In the genomic region with DNA sequence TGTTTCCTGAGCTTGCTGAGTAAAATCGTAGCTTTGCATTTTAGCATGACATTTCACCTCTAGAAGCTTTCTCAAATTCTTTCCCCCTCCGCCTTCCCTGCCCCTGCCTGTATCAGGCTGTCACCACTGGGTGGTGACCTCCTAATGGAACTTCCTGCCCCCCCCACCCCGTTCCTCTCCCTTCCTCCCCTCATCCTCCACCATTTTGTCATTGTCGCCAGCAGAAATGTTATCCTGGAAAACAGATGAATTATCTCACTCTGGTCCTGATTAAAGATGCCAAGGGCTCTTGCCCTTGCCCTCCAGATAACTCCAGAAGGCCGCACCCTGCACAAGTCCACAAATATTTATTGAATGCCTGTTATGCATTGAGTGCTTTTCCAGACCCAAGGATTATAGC, we compare ENCODE assay signal across 8 mouse cellular contexts. TPM values are rescaled to one million over a fixed set of nuclear protein-coding genes. Genes with fewer than 3 reads are reported as not detected.
A peak's percentile ranks its signal among the peaks of the same experiment; 100 is the strongest.
DNase-seq lines count a peak whose midpoint lies in the region; ATAC-seq and TF ChIP-seq lines count a peak whose summit lies in the region.

No protein-coding gene starts in this region.

- peak; percentile 38; the same call in 1 of the 2 replicates for TF ChIP-seq CTCF in kidney, postnatal 0 days (IDR thresholded peaks at IDR 0.05; ENCODE audit: low read depth)

- no peaks in the 10 kb centered on the region for H3K36me3 ChIP-seq in kidney, postnatal 0 days (ENCODE audit: insufficient read depth, low read length)
- H3K36me3 ChIP-seq in intestine, embryonic 14.5 days (ENCODE audit: control insufficient read depth, insufficient read depth, low read length) = peaks cover 9% of the 10 kb centered on the region; the same call in 1 of the 2 replicates
- H3K36me3 ChIP-seq in lung, embryonic 16.5 days (ENCODE audit: control insufficient read depth, insufficient read depth, low read length) = no peaks in the 10 kb centered on the region
- no peaks in the 10 kb centered on the region for H3K36me3 ChIP-seq in stomach, embryonic 16.5 days (ENCODE audit: control insufficient read depth, insufficient read depth, low read length)

- no peak overlapping the region for H3K4me3 ChIP-seq in kidney, postnatal 0 days (replicated peaks; ENCODE audit: low read depth, low read length)
- H3K4me3 ChIP-seq in intestine, embryonic 14.5 days (ENCODE audit: low read depth, low read length) = no peak overlapping the region
- no peak overlapping the region for H3K4me3 ChIP-seq in lung, embryonic 16.5 days (ENCODE audit: low read length)
- H3K4me3 ChIP-seq in stomach, embryonic 16.5 days (replicated peaks; ENCODE audit: low read length) = no peak overlapping the region

- no peaks in the 10 kb centered on the region for H3K27me3 ChIP-seq in kidney, postnatal 0 days (ENCODE audit: insufficient read depth, low read length)
- H3K27me3 ChIP-seq in intestine, embryonic 14.5 days (replicated peaks; ENCODE audit: control insufficient read depth, insufficient read depth, low read length) = no peaks in the 10 kb centered on the region
- H3K27me3 ChIP-seq in lung, embryonic 16.5 days (ENCODE audit: control insufficient read depth, insufficient read depth, low read depth, low read length) = no peaks in the 10 kb centered on the region
- no peaks in the 10 kb centered on the region for H3K27me3 ChIP-seq in stomach, embryonic 16.5 days (ENCODE audit: control insufficient read depth, insufficient read depth, low read length)

- no peaks in the 10 kb centered on the region for H3K9me3 ChIP-seq in kidney, postnatal 0 days (replicated peaks; ENCODE audit: low read length)
- no peaks in the 10 kb centered on the region for H3K9me3 ChIP-seq in intestine, embryonic 14.5 days (ENCODE audit: control insufficient read depth, low read length)
- no peaks in the 10 kb centered on the region for H3K9me3 ChIP-seq in lung, embryonic 16.5 days (ENCODE audit: control insufficient read depth, low read length)
- H3K9me3 ChIP-seq in stomach, embryonic 16.5 days (replicated peaks; ENCODE audit: control insufficient read depth, low read length) = no peaks in the 10 kb centered on the region

- no peak for ATAC-seq in kidney, postnatal 0 days (replicated peaks; ENCODE audit: low FRiP score, low read depth)
- 0 out of 2 replicates have a peak, but pooled peaks have one; percentile 40 for ATAC-seq in intestine, embryonic 14.5 days (replicated peaks; ENCODE audit: low FRiP score, low TSS enrichment, low read depth)
- peak; percentile 56 for ATAC-seq in lung, embryonic 16.5 days (ENCODE audit: low read depth)
- ATAC-seq in stomach, embryonic 16.5 days (ENCODE audit: insufficient read depth, low FRiP score) = no peak
- no peak for ATAC-seq in erythroblast, adult 5-6 weeks (replicated peaks; ENCODE audit: low FRiP score, poor library complexity, severe bottlenecking)

- H3K4me2 ChIP-seq in kidney, postnatal 0 days (ENCODE audit: low read length) = no peak overlapping the region
- H3K4me2 ChIP-seq in intestine, embryonic 14.5 days (ENCODE audit: low read length) = 0 out of 2 replicates have a peak overlapping the region, but pooled peaks have one; percentile 2
- no peak overlapping the region; the same call in 1 of the 2 replicates for H3K4me2 ChIP-seq in lung, embryonic 16.5 days (ENCODE audit: low read depth, low read length)
- peak overlapping the region; percentile 13; the same call in 1 of the 2 replicates for H3K4me2 ChIP-seq in stomach, embryonic 16.5 days (ENCODE audit: low read depth, low read length)

- H3K27ac ChIP-seq in kidney, postnatal 0 days = peak overlapping the region; percentile 81
- H3K27ac ChIP-seq in intestine, embryonic 14.5 days (ENCODE audit: low read depth) = peak overlapping the region; percentile 54
- peak overlapping the region; percentile 84 for H3K27ac ChIP-seq in lung, embryonic 16.5 days (ENCODE audit: low read length)
- H3K27ac ChIP-seq in stomach, embryonic 16.5 days (ENCODE audit: low read length) = peak overlapping the region; percentile 85

- DNase-seq in kidney, postnatal 0 days (ENCODE audit: low spot score) = peak; percentile 67
- no peak for DNase-seq in kidney, postnatal 14 days
- no peak for DNase-seq in intestine, embryonic 14.5 days (ENCODE audit: low spot score)
- no peak for DNase-seq in cerebellum, adult 8-10 months
- DNase-seq in right cerebral cortex, postnatal 36 days (ENCODE audit: low spot score in 2 of 2) = no peak

- H3K9ac ChIP-seq in kidney, postnatal 0 days (ENCODE audit: low read depth, low read length) = no peak overlapping the region
- no peak overlapping the region for H3K9ac ChIP-seq in intestine, embryonic 14.5 days (ENCODE audit: low read length)
- H3K9ac ChIP-seq in lung, embryonic 16.5 days (ENCODE audit: low read length) = no peak overlapping the region
- H3K9ac ChIP-seq in stomach, embryonic 16.5 days (ENCODE audit: low read length) = 0 out of 2 replicates have a peak overlapping the region, but pooled peaks have one; percentile 12

- WGBS in kidney, postnatal 0 days = 11% methylated on average over 5 of the region's 5 CpGs
- WGBS in intestine, embryonic 14.5 days = 35% methylated on average over 5 of the region's 5 CpGs
- 25% methylated on average over 5 of the region's 5 CpGs for WGBS in lung, embryonic 16.5 days
- WGBS in stomach, embryonic 16.5 days = 20% methylated on average over 5 of the region's 5 CpGs

- H3K4me1 ChIP-seq in kidney, postnatal 0 days (replicated peaks; ENCODE audit: insufficient read depth, low read length) = peaks cover 54% of the 10 kb centered on the region
- H3K4me1 ChIP-seq in intestine, embryonic 14.5 days (replicated peaks; ENCODE audit: control insufficient read depth, insufficient read depth, low read length) = peaks cover 45% of the 10 kb centered on the region
- H3K4me1 ChIP-seq in lung, embryonic 16.5 days (replicated peaks; ENCODE audit: control insufficient read depth, insufficient read depth, low read length) = peaks cover 45% of the 10 kb centered on the region
- H3K4me1 ChIP-seq in stomach, embryonic 16.5 days (ENCODE audit: control insufficient read depth, insufficient read depth, low read length) = peaks cover 63% of the 10 kb centered on the region

RNA-seq across cellular contexts. Expression of a gene that starts 57.0 kb away (rescaled TPM):
- polyA plus RNA-seq in kidney, postnatal 0 days (2015; fragmentation: Nextera tagmentation; extraction: Ambion mirVana) = 15.0 TPM in 2 replicates
- 27.8 and 28.5 TPM in 2 replicates for polyA plus RNA-seq in intestine, embryonic 14.5 days (2014; fragmentation: Nextera tagmentation; extraction: Ambion mirVana)
- polyA plus RNA-seq in lung, embryonic 16.5 days (2015; fragmentation: Nextera tagmentation; extraction: Ambion mirVana) = 34.2 and 37.9 TPM in 2 replicates
- 32.1 and 33.1 TPM in 2 replicates for polyA plus RNA-seq in stomach, embryonic 16.5 days (2015; fragmentation: Nextera tagmentation; extraction: Ambion mirVana)
- total RNA-seq in erythroblast, adult 5-6 weeks (2015; ENCODE audit: low replicate concordance) = not detected in 2 replicates
- 0.70 TPM in 1 of 2 replicates, not detected in the other for total RNA-seq in erythroblast, adult 5-6 weeks (2017; ENCODE audit: low replicate concordance)

Comparison
In these comparisons a context has a peak if more than half of its experiments do, and no peak if none do; other contexts are left out.
1. ATAC-seq: peak in intestine, embryonic 14.5 days (single experiment) and lung, embryonic 16.5 days (single experiment); none in kidney, postnatal 0 days (single experiment), stomach, embryonic 16.5 days (single experiment) and erythroblast, adult 5-6 weeks (single experiment).
2. H3K4me2 ChIP-seq: peak in intestine, embryonic 14.5 days (single experiment) and stomach, embryonic 16.5 days (single experiment); none in kidney, postnatal 0 days (single experiment) and lung, embryonic 16.5 days (single experiment).
3. Peak in every context shown above with its lines, with median percentiles within 50 percentile points of each other: H3K27ac ChIP-seq.